17 mouse cellular contexts compared by ENCODE assay signal in the genomic region with DNA sequence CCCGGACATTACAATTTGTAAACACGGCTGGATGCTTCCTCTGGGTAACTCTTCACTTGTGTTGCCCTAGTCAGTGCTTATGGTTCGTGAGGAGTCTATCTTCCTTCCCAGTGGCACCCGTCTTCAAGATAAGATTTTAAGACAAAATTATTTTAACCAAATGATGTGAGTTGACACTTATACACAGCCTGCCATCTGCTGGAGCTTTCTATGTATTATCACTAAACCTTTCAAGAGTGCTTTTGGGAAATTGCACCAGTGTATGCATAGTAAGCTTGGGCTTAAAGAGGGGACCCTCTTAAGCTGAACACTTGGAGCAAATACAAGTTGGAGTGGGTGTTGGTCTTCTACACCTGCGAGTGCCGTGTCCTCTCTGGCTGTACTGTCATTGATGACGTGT.
A peak's percentile ranks its signal among the peaks of the same experiment; 100 is the strongest.
DNase-seq lines count a peak whose midpoint lies in the region; ATAC-seq and TF ChIP-seq lines count a peak whose summit lies in the region.
"Had no signal": no experiment of that assay in that cellular context is flagged by ENCODE, and none has a peak within 500 bp of the region (broad histone marks: within the 10 kb centered on the region; RNA-seq: fewer than 3 reads in every experiment).

No protein-coding gene starts in this region.

- peak; percentile 56 for DNase-seq in hindbrain, postnatal 0 days (ENCODE audit: low spot score)
- DNase-seq in hindbrain, embryonic 14.5 days (ENCODE audit: low spot score) = no peak
- DNase-seq in left cerebral cortex, postnatal 14 days (ENCODE audit: low spot score in 2 of 2) = peak; percentile 45 to 57
- no peak for DNase-seq in left cerebral cortex, postnatal 10 days (ENCODE audit: extremely low spot score in 1 of 2, low spot score in 2 of 2)
- peak; percentile 42 for DNase-seq in NIH3T3 (ENCODE audit: low read depth)
- DNase-seq in embryo, embryonic 11 days = no peak
- DNase-seq: adrenal gland, adult 2 months; cerebellum, postnatal 25 days; gastrocnemius, postnatal 25 days; kidney, adult 18-20 months; right cerebral cortex, postnatal 25 days; thymus, adult 18-20 months had no signal

- ATAC-seq in hindbrain, postnatal 0 days = 0 out of 2 replicates have a peak, but pooled peaks have one; percentile 15
- no peak for ATAC-seq in hindbrain, embryonic 14.5 days (ENCODE audit: low FRiP score)
- ATAC-seq in hematopoietic stem cell, adult 5-6 weeks (replicated peaks in 1 of 2; ENCODE audit: insufficient read depth in 1 of 2, low FRiP score in 2 of 2, low TSS enrichment in 1 of 2, low read depth in 1 of 2, poor library complexity in 2 of 2, severe bottlenecking in 2 of 2) = peak; percentile 9 to 49; a peak in 1 of 4 replicates
- ATAC-seq: CD4-positive, CD25-positive, alpha-beta regulatory T cell, adult 4 months had no signal

- H3K27ac ChIP-seq in hindbrain, postnatal 0 days = no peak overlapping the region
- H3K27ac ChIP-seq in hindbrain, embryonic 14.5 days = no peak overlapping the region

- no peaks in the 10 kb centered on the region for H3K27me3 ChIP-seq in hindbrain, postnatal 0 days (ENCODE audit: insufficient read depth, low read length)
- H3K27me3 ChIP-seq in hindbrain, embryonic 14.5 days (ENCODE audit: control insufficient read depth, insufficient read depth, low read length) = no peaks in the 10 kb centered on the region
- H3K27me3 ChIP-seq: embryonic facial prominence, embryonic 13.5 days; heart, embryonic 12.5 days; lung, embryonic 15.5 days had no signal

- peak; percentile 32; the same call in 1 of the 2 replicates for TF ChIP-seq CTCF in hindbrain, postnatal 0 days (IDR thresholded peaks at IDR 0.05; ENCODE audit: low read depth)

- no peak overlapping the region for H3K4me2 ChIP-seq in hindbrain, postnatal 0 days (ENCODE audit: low read depth, low read length)
- no peak overlapping the region for H3K4me2 ChIP-seq in hindbrain, embryonic 14.5 days (replicated peaks)
- H3K4me2 ChIP-seq: embryonic facial prominence, embryonic 13.5 days; heart, embryonic 12.5 days; lung, embryonic 15.5 days had no signal

- H3K9me3 ChIP-seq in hindbrain, postnatal 0 days (ENCODE audit: low read length) = no peaks in the 10 kb centered on the region
- H3K9me3 ChIP-seq in hindbrain, embryonic 14.5 days (ENCODE audit: control insufficient read depth, low read length) = no peaks in the 10 kb centered on the region
- H3K9me3 ChIP-seq: embryonic facial prominence, embryonic 13.5 days; heart, embryonic 12.5 days; lung, embryonic 15.5 days had no signal

- H3K4me1 ChIP-seq in hindbrain, postnatal 0 days (ENCODE audit: insufficient read depth, low read length) = no peaks in the 10 kb centered on the region
- no peaks in the 10 kb centered on the region for H3K4me1 ChIP-seq in hindbrain, embryonic 14.5 days (replicated peaks; ENCODE audit: control insufficient read depth, insufficient read depth, low read length)

- intact Hi-C loops in left cerebral cortex, postnatal 14 days (cut with DNase I) = loop anchor here (2.0 kb wide), 1 partner anchor 92 kb away; no protein-coding TSS in a partner anchor
- intact Hi-C loops in left cerebral cortex, postnatal 10 days (cut with DNase I) = loop anchor here (5.0 kb wide), 1 partner anchor 92 kb away; no protein-coding TSS in a partner anchor

- H3K9ac ChIP-seq in hindbrain, postnatal 0 days (replicated peaks; ENCODE audit: low read length) = no peak overlapping the region
- no peak overlapping the region for H3K9ac ChIP-seq in hindbrain, embryonic 14.5 days
- H3K9ac ChIP-seq: embryonic facial prominence, embryonic 13.5 days; heart, embryonic 12.5 days; lung, embryonic 15.5 days had no signal

- H3K4me3 ChIP-seq in hindbrain, postnatal 0 days (ENCODE audit: low read length) = no peak overlapping the region
- H3K4me3 ChIP-seq in hindbrain, embryonic 14.5 days (replicated peaks; ENCODE audit: low read length) = no peak overlapping the region
- H3K4me3 ChIP-seq: embryonic facial prominence, embryonic 13.5 days; heart, embryonic 12.5 days; lung, embryonic 15.5 days had no signal

- WGBS in hindbrain, postnatal 0 days = 84% methylated on average over 7 of the region's 7 CpGs
- WGBS in hindbrain, embryonic 14.5 days = 90% methylated on average over 7 of the region's 7 CpGs

- no peaks in the 10 kb centered on the region for H3K36me3 ChIP-seq in hindbrain, postnatal 0 days (ENCODE audit: insufficient read depth, low read length)
- no peaks in the 10 kb centered on the region for H3K36me3 ChIP-seq in hindbrain, embryonic 14.5 days (replicated peaks; ENCODE audit: control insufficient read depth, insufficient read depth)
- H3K36me3 ChIP-seq: embryonic facial prominence, embryonic 13.5 days; heart, embryonic 12.5 days; lung, embryonic 15.5 days had no signal

Comparison
In these comparisons a context has a peak if more than half of its experiments do, and no peak if none do; other contexts are left out.
1. DNase-seq: peak in hindbrain, postnatal 0 days (single experiment), left cerebral cortex, postnatal 14 days (2 of 2) and NIH3T3 (single experiment); none in hindbrain, embryonic 14.5 days (single experiment), left cerebral cortex, postnatal 10 days (0 of 2) and embryo, embryonic 11 days (single experiment).